Mouse (Mus musculus) myocyte (in vitro differentiated cells): ENCODE results near the gene Clps.

Experiments used
- MAX ChIP-seq: IDR thresholded peaks from one replicate; pipeline ENCODE4 v1.6.1; 2011; ENCODE audit warnings: low read depth, mild to moderate bottlenecking, control low read depth
- POLR2A ChIP-seq: IDR thresholded peaks from one replicate; pipeline ENCODE4 v1.6.1; 2011; ENCODE audit warnings: low read depth, mild to moderate bottlenecking, control low read depth, moderate library complexity; ENCODE audit not compliant: insufficient read length
- USF1 ChIP-seq: IDR thresholded peaks from one replicate; pipeline ENCODE4 v1.6.1; 2011; ENCODE audit warnings: low read depth, mild to moderate bottlenecking, control low read depth, moderate library complexity

DNA sequence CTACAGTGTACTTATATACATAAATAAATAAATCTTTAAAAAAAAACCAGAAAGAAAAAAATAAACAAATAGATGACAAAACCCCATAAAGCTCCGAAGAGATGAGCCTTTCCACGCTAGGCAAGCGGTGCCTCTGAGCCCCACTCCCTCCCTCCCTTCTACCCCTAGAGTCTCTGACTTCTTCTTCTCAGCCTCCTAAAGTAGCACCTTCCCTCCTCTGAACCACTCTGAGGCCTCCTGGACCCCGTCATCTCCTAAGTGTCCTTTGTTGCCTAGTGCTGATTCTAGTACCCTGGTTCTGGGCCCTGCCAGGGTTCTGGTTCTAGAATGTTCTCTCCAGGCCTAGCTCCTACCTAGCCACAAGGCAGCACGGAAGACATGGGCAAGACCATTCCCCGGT, 30.1 kb downstream of the Clps start, which contains the start of gene Armc12:
- TF ChIP-seq POLR2A, result no peak
- TF ChIP-seq MAX, result no peak
- no peak for TF ChIP-seq USF1
